Mouse (Mus musculus) bone marrow macrophage, adult 2 months (primary cell): ENCODE results near the gene Axdnd1.

Source experiments
- CTCF ChIP-seq: IDR thresholded peaks from 2 replicates; pipeline ENCODE4 v1.5.1; 2012; ENCODE audit warnings: low read depth, mild to moderate bottlenecking, low read length, moderate library complexity
- POLR2A ChIP-seq: IDR thresholded peaks from 2 replicates; pipeline ENCODE4 v1.6.1; 2012; ENCODE audit warnings: mild to moderate bottlenecking, low read depth, low read length, borderline replicate concordance

DNA sequence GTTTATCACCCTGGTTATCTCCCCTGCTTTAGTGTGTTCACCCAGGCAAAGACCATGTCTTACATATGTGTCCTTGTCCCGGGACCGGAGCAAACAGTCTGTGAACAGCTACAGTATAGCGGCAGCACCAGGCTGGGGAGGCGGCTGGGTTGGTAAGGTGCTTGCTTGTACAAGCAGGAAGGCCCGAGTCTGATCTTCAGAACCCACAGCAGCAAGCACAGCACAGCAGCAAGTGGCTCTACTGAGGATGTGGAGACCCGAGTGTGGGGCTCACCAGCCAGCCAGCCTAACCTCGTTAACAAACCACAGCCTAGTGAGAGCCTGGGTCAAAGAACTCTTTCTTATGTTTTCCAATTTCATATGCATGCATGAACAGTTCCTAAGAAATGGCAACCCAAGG is 140.8 kb downstream of the Axdnd1 start:
- TF ChIP-seq CTCF (no peak), POLR2A (no peak)
